Mouse (Mus musculus) urinary bladder, postnatal 14 days (tissue): ENCODE measurements around the gene Cobl.

Experiments used
- DNase-seq: peaks from one replicate; pipeline ENCODE4 v3.0.0; 2021; ENCODE audit warnings: low spot score

Cobl gene

GRCm38 (mm10) chr11:12309423-12310023, 155.2 kb downstream of the Cobl start:
- no peak for DNase-seq

GRCm38 (mm10) chr11:12304879-12305278, 159.9 kb downstream of the Cobl start:
- DNase-seq, result no peak

GRCm38 (mm10) chr11:12299701-12300446, 164.9 kb downstream of the Cobl start:
- no peak for DNase-seq

- no peak for DNase-seq
These were observed 173.2 kb downstream of the Cobl start for GRCm38 (mm10) chr11:12291654-12291935.

GRCm38 (mm10) chr11:12290911-12291653, 173.7 kb downstream of the Cobl start:
- peak; percentile 62 for DNase-seq

- no peak for DNase-seq
These were observed 179.3 kb downstream of the Cobl start for GRCm38 (mm10) chr11:12285319-12286021.

- no peak for DNase-seq
These were observed 184.0 kb downstream of the Cobl start for GRCm38 (mm10) chr11:12280711-12281110.

GRCm38 (mm10) chr11:12274276-12274675, 190.5 kb downstream of the Cobl start:
- DNase-seq, result no peak

- no peak for DNase-seq
These were observed 191.0 kb downstream of the Cobl start for GRCm38 (mm10) chr11:12273726-12274125.

- DNase-seq, result no peak
These were observed 206.3 kb downstream of the Cobl start for GRCm38 (mm10) chr11:12258411-12258810.

- no peak for DNase-seq
These were observed 207.2 kb downstream of the Cobl start for GRCm38 (mm10) chr11:12257324-12258118.

- DNase-seq, result no peak
These were observed 219.3 kb downstream of the Cobl start for GRCm38 (mm10) chr11:12245327-12245915.

- no peak for DNase-seq
These were observed 228.4 kb downstream of the Cobl start for GRCm38 (mm10) chr11:12236341-12236740.

- DNase-seq, result no peak
These were observed 229.9 kb downstream of the Cobl start for GRCm38 (mm10) chr11:12234876-12235275.

GRCm38 (mm10) chr11:12234126-12234525, 230.6 kb downstream of the Cobl start:
- no peak for DNase-seq

GRCm38 (mm10) chr11:12232743-12233125, 232.0 kb downstream of the Cobl start:
- no peak for DNase-seq

GRCm38 (mm10) chr11:12232041-12232742, 232.6 kb downstream of the Cobl start:
- DNase-seq, result peak; percentile 22

GRCm38 (mm10) chr11:12231481-12232035, 233.2 kb downstream of the Cobl start:
- peak; percentile 60 for DNase-seq

GRCm38 (mm10) chr11:12229411-12229810, 235.3 kb downstream of the Cobl start:
- no peak for DNase-seq

- DNase-seq, result no peak
These were observed 237.4 kb downstream of the Cobl start for GRCm38 (mm10) chr11:12227343-12227742.
